Mouse (Mus musculus) CD4-positive helper T cell, adult 2 months (primary cell): ENCODE data around the gene Cacna1i.

ENCODE experiments used
- DNase-seq: peaks from one replicate; pipeline ENCODE4 v3.0.0-alpha.2; 2012; ENCODE audit warnings: low read depth, missing footprints, low spot score

Gene Cacna1i

DNA sequence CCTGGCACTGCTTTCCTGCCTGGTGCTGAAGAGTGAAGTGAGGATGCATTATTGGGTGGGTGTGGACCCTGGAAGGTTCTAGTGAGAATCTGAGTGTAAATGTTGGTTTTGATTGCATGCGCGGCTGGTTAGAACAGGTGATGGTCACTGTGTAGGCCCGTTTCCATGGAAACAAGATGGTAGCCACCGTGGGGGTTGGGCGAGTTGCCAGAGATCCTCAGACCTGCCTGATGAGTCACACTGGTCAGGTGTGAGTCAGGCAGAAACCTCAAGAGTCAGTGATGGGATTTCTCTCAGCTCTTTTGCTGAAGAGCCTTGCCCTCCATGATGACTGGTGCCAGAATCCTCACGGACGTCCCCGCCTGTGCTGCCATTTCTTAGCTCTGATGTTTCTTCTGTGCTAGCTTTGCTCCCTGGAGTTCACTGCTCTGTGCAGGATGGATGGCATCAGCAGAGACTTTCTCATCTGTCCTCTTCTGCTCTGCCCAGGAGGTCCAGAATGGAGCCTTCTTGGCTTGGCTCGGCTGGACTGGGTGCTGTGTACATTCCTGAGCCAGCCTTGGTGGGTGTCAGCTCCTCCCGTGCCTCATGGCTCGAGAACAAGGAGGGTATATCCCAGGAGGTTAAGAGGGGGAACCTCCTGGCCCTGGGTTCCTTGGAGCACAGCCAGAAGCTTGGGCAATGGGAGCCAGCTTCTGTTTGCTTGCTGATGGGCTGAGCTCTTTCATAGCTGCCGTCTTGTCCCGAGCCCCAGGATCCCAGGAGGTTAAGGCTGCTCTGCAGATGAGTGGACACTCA lies 40.9 kb downstream of the Cacna1i start:
- DNase-seq = no peak

DNA sequence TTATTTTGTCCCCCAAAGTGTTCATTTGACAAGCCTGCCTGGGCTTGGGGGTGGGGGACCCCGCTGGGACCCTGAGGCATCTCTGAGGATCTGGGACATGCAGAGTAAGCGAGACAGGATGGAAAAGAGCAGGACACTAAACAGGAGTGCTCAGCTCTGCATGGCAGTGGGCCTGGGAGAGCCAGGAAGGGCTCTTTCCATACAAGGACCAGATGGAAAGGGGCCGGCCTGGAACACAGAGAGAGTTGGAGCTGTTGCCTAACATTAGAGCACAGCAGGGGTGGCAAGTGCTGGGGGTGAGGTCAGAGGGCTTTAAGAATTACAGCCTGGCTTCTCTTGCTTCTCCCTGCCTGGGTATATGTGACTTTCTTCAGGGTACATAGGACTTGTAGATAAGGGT lies 43.2 kb downstream of the Cacna1i start:
- DNase-seq = no peak

DNA sequence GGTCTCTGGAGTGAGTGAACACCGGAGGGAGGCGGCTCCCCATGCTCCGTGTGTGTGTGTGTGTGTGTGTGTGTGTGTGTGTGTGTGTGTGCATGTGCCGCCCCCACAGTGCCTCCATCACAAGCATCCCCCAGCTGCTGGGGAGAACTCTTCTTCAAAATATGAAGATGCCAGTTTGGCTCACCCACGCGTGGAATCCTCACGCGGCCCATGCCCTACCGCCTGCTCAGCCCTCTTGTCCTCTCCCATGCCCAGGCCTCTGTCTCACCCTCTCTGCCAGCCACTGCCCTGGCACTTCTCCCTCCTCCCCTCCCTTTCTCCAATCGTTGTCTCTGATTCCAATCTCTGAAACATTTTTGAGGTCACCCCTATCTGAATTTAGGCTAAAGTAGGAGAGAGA lies 47.7 kb downstream of the Cacna1i start:
- DNase-seq = no peak

- no peak for DNase-seq
Observed at GRCm38 (mm10) chr15:80335196-80335595, 48.2 kb downstream of the Cacna1i start.

DNA sequence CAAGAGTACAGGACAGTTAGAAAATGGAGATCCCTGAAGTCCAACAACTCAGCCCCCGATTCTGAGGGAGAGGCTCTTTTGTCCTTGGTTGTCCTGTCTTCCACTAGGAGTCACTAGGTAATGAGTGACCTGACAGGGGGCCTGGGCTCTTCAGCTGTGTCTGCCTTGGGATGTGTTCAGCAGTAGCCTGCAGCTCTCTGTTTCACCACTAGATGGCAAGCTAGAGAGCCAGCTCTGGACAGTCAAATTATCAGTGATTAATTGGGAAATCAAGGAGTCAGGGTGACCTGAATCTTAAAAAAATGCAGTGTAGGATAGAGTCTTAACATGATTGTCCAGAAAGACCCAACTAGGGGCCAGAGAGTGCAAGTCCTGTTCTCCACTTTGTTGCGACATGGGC lies 53.3 kb downstream of the Cacna1i start:
- peak; percentile 38 for DNase-seq

DNA sequence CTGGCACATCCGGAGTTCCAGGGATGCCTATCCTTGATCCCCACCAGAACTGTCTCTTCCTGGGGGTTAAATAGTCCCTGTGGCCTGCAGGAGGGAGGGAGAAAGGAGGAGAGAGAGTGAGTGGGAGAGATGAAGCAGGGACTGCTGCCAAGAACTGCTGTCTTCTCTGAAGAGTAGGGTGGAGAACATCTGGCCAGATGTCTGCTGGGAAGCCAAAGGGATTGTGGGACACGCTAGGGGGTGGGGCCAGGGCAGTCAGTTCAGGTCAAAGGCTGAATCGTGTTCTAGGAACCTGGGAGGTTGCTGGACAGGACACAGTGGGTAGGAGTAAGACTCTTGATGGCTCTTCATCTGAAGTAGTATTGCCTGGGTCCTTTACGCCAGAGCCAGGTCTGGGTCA lies 55.4 kb downstream of the Cacna1i start:
- DNase-seq = no peak

GRCm38 (mm10) chr15:80343031-80343430 lies 56.0 kb downstream of the Cacna1i start:
- DNase-seq = no peak

GRCm38 (mm10) chr15:80343731-80344130 lies 56.7 kb downstream of the Cacna1i start:
- DNase-seq = no peak

- DNase-seq = no peak
Observed at GRCm38 (mm10) chr15:80346510-80346909, 59.5 kb downstream of the Cacna1i start.

DNA sequence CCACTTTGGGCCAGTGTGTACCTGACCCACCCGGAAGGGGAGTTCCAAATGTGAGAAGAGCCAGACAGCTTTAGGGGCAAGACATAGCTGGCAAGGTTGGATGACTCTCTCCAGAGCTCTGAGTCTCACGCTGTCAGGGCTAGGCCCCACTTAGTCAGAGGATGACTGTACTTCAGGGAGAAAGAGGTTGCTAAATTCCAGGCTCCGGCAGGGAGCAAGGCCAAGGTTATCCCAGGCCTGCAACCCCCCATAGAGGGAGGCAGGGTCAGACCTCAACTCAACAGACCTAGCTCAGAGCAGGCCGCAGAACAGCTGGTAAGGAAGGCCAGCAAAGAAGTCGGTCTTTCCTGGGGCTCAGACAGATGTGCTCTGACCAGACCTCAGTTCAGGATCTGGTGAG lies 63.4 kb downstream of the Cacna1i start:
- DNase-seq = no peak

DNA sequence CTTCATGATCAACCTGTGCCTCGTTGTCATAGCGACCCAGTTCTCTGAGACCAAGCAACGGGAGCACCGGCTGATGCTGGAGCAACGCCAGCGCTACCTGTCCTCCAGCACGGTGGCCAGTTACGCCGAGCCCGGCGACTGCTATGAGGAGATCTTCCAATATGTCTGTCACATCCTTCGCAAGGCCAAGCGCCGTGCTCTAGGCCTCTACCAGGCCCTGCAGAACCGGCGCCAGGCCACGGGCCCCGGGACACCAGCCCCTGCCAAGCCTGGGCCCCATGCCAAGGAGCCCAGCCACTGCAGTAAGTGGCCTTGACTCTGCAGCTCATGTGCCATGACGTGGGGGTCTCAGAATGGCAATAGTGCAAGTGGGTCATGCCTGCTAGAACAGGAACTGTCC lies 71.8 kb downstream of the Cacna1i start:
- no peak for DNase-seq

DNA sequence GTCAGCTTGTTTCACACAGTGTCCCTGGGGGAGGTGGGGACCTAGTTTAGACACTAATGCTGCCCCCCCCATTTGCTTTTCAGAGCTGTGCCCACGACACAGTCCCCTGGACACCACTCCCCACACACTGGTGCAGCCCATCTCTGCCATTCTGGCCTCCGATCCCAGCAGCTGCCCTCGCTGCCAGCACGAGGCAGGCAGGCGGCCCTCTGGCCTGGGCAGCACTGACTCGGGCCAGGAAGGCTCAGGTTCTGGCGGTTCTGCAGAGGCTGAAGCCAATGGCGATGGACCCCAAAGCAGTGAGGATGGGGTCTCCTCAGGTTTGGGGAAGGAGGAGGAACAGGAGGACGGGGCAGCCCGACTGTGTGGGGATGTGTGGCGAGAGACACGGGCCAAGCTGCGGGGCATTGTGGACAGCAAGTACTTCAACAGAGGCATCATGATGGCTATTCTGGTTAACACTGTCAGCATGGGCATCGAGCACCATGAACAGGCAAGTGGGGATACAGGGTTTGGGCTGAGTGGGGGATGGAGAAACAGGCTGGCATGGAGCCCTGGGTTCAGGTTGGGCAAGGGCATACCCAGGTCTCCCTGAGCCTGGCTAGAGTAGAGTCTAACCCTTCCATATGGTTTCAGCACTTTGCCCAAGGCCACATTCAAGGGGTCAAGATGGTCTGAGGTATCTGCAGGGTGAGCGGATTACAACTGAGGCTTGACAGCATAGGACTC lies 74.9 kb downstream of the Cacna1i start:
- no peak for DNase-seq

- DNase-seq = no peak
Observed at GRCm38 (mm10) chr15:80362509-80363172, 75.6 kb downstream of the Cacna1i start.

- no peak for DNase-seq
Observed at GRCm38 (mm10) chr15:80363821-80364715, 77.0 kb downstream of the Cacna1i start.

DNA sequence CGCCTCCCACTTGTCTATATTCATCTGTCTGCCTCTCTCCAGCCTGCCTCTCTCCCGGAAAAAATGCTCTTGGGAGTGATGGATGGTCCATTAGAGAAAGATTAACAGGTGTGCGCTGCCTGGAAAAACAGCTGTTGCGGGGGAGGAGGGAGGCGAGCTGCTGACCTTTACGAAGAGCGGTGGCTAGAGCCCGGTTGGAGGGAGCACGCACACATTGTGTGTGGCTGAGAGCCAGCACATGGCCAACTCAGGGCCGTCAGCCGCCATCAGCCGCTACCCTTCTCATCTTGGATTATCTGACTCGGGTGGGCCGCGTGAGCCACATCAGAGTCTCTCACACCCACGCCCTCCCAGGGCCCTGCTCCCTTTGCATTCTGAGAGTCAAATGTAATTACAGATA lies 79.9 kb downstream of the Cacna1i start:
- DNase-seq = no peak

DNA sequence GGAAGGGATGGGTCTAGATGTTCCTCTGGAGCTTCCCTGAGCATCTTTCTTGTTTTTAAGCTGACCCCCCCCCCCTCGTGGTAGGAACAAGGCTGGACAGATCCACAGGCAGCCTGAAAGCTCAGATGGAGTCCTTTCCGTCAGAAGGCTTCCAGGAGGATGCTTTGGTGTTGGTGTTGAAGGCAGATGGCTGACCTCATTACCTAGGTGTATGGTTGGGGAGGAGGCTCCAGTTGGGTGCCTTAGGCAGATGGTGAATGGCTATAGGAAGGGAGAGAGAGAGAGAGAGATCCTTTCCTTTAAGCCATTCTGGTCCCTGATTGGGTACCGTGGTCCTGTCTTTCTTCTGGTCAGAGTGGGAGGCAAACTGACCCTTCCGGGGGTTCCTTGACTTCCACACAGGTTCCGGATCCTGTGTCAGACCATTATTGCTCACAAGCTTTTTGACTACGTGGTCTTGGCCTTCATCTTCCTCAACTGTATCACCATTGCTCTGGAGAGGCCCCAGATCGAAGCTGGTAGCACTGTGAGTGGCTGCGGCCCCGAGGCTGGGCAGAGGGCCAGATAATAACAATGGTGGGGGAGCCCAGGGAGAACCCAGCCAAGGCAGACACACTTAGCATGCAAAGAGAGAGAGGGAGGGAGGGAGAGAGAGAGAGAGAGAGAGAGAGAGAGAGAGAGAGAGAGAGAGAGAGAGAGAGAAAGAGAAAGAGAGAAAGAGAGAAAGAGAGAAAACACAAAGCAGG lies 86.4 kb downstream of the Cacna1i start:
- no peak for DNase-seq

GRCm38 (mm10) chr15:80374854-80375253 lies 87.8 kb downstream of the Cacna1i start:
- DNase-seq = no peak

DNA sequence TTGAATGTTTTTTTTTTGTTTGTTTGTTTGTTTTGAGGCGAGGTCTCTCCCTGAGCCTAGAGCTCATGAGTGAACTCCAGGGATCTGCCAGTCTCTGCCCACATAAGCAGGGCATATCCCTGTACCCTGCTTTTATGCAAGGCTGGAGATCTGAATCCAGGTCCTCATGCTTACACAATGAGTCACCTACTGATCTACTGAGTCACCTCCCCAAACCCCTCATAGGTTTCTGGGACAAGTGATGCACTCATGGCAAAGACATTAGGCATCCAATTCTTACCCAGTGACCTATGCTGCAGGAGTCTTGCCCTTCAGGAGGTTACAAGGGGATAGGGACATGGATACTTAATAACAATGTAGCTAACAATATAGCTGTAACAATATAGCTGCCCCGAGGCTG lies 100.1 kb downstream of the Cacna1i start:
- DNase-seq = no peak

GRCm38 (mm10) chr15:80391791-80392190 lies 104.8 kb downstream of the Cacna1i start:
- DNase-seq = no peak

- no peak for DNase-seq
Observed at GRCm38 (mm10) chr15:80395035-80395434, 108.0 kb downstream of the Cacna1i start.

DNA sequence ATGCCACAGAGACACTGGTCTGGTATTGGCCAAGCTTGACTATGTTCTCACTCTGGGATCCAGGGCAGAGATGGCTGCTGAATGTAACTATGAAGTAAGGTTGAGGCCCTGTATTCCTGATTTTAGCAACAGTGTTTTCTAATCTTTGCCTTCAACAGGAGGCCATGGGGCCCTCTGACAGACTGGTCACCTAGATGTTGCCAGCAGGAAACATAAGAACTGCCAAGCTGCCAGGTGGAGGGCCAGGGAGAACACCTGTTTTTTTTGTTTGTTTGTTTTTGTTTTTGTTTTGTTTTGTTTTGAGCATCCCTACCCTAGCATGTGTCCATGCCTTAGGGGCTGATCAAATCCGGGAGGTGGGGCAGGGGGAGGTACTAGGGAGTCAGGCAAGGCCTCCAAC lies 112.4 kb downstream of the Cacna1i start:
- DNase-seq = no peak
